Mouse (Mus musculus): ENCODE data around the gene Cabcoco1. TPM values are rescaled to one million over a fixed set of nuclear protein-coding genes. Genes with fewer than 3 reads are reported as not detected.

The Cabcoco1 gene
- polyA plus RNA-seq, 1 experiment from 2014 or later, result 0.79 TPM

GRCm38 (mm10) chr10:68495246-68495645 lies 46.5 kb downstream of the Cabcoco1 start:
- Histone ChIP-seq H3K9me3 (no peaks in the 10 kb centered on the region), H3K4me1 (no peaks in the 10 kb centered on the region), H3K9ac (no peak overlapping the region), H3K36me3 (replicated peaks) (no peaks in the 10 kb centered on the region), H3K4me3 (no peak overlapping the region), H3K27me3 (replicated peaks) (no peaks in the 10 kb centered on the region), H3K27ac (no peak overlapping the region), H3K4me2 (no peak overlapping the region)
- ATAC-seq (replicated peaks), result no peak
- WGBS, result 98% methylated on average over 2 of the region's 2 CpGs

DNA sequence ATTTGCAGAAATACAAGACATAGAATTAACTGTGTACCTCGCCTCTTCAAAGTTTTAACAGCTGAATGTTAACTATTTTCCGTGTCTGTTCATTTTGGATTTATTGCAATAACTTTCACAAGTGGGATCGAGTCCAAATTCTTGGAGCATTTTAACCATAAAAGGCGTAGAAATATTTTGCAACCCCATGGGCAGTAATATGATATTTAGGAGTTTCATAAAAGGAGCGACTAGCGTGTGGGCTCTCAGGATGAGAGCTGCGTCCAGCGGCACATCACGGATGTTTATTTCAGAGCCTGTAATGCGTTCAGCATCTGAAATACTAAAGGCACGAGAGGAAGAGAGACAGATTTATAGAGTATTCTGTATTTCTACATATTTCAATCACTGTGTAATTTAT lies 50.1 kb downstream of the Cabcoco1 start:
- ATAC-seq (replicated peaks), result no peak
- Histone ChIP-seq H3K27ac (no peak overlapping the region), H3K9me3 (no peaks in the 10 kb centered on the region), H3K36me3 (replicated peaks) (no peaks in the 10 kb centered on the region), H3K9ac (no peak overlapping the region), H3K4me1 (no peaks in the 10 kb centered on the region), H3K4me3 (no peak overlapping the region), H3K27me3 (replicated peaks) (no peaks in the 10 kb centered on the region), H3K4me2 (no peak overlapping the region)
- 86% methylated on average over 11 of the region's 11 CpGs for WGBS

- Histone ChIP-seq H3K4me3 (no peak overlapping the region), H3K4me2 (no peak overlapping the region), H3K9ac (no peak overlapping the region), H3K27ac (no peak overlapping the region), H3K27me3 (replicated peaks) (no peaks in the 10 kb centered on the region), H3K9me3 (no peaks in the 10 kb centered on the region), H3K4me1 (no peaks in the 10 kb centered on the region), H3K36me3 (replicated peaks) (no peaks in the 10 kb centered on the region)
- WGBS, result 69% methylated on average over 6 of the region's 6 CpGs
- ATAC-seq (replicated peaks), result no peak
Observed at GRCm38 (mm10) chr10:68490781-68491180, 50.9 kb downstream of the Cabcoco1 start.

DNA sequence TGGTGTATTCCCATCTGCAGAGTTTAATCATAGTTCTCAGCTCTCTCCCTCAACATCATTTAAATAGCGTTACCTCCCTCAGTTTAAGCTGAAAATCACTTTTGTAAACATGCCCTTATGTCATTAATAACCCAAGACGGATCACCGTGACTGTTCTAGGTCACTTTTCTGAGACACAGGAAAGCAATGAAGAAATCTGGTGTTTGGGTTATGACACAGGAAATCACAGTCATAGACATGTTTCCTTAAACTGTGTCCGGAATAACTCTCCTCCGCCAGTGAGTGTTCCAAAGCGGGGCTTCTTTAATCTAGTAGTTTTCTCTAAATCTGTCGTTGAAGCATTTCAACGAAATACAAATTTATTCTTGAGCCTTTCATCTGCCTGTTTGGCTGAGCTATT lies 68.9 kb downstream of the Cabcoco1 start:
- Histone ChIP-seq H3K4me1 (no peaks in the 10 kb centered on the region), H3K9me3 (no peaks in the 10 kb centered on the region), H3K4me2 (no peak overlapping the region), H3K4me3 (no peak overlapping the region), H3K36me3 (replicated peaks) (no peaks in the 10 kb centered on the region), H3K27ac (no peak overlapping the region), H3K27me3 (replicated peaks) (no peaks in the 10 kb centered on the region), H3K9ac (no peak overlapping the region)
- 87% methylated on average over 8 of the region's 8 CpGs for WGBS
- no peak for ATAC-seq (replicated peaks)

GRCm38 (mm10) chr10:68465737-68466327 lies 75.9 kb downstream of the Cabcoco1 start:
- Histone ChIP-seq H3K9ac (no peak overlapping the region), H3K27me3 (replicated peaks) (no peaks in the 10 kb centered on the region), H3K27ac (no peak overlapping the region), H3K36me3 (replicated peaks) (no peaks in the 10 kb centered on the region), H3K9me3 (no peaks in the 10 kb centered on the region), H3K4me2 (no peak overlapping the region), H3K4me3 (no peak overlapping the region), H3K4me1 (no peaks in the 10 kb centered on the region)
- no peak for ATAC-seq (replicated peaks)
- WGBS, result 85% methylated on average over 4 of the region's 4 CpGs

DNA sequence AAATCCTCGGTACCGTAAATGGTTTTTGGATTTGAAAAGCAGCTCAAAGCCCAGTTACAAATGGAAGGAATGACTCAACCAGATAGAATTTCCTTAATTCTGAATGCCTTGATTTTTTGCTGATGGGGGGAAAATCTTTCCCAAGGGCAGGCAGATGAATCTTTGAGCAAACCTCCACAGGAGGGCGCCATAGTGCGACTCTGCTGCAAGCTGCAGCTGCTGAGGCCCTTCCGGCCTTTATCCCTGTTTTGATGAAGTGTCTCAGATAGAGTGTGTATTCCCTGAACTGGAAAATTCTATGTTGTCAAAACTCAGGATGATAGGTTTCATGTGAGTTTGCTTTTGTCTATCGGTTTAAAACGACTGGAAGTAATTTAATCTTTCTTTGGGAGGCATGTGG lies 76.8 kb downstream of the Cabcoco1 start:
- Histone ChIP-seq H3K27me3 (replicated peaks) (no peaks in the 10 kb centered on the region), H3K4me1 (no peaks in the 10 kb centered on the region), H3K36me3 (replicated peaks) (no peaks in the 10 kb centered on the region), H3K4me3 (no peak overlapping the region), H3K9ac (no peak overlapping the region), H3K9me3 (no peaks in the 10 kb centered on the region), H3K4me2 (no peak overlapping the region), H3K27ac (no peak overlapping the region)
- WGBS, result 26% methylated on average over 7 of the region's 7 CpGs
- no peak for ATAC-seq (replicated peaks)

GRCm38 (mm10) chr10:68459784-68460183 lies 81.9 kb downstream of the Cabcoco1 start:
- H3K27ac ChIP-seq, result no peak overlapping the region
- H3K4me2 ChIP-seq, result no peak overlapping the region
- 78% methylated on average over 11 of the region's 11 CpGs for WGBS
- H3K9me3 ChIP-seq, result no peaks in the 10 kb centered on the region
- H3K4me3 ChIP-seq, result no peak overlapping the region
- no peaks in the 10 kb centered on the region for H3K36me3 ChIP-seq (replicated peaks)
- no peaks in the 10 kb centered on the region for H3K27me3 ChIP-seq (replicated peaks)
- H3K4me1 ChIP-seq, result no peaks in the 10 kb centered on the region
- no peak for ATAC-seq (replicated peaks)
- no peak overlapping the region for H3K9ac ChIP-seq

- no peak for ATAC-seq (replicated peaks)
- H3K27me3 ChIP-seq (replicated peaks), result no peaks in the 10 kb centered on the region
- H3K27ac ChIP-seq, result no peak overlapping the region
- no peaks in the 10 kb centered on the region for H3K4me1 ChIP-seq
- H3K4me3 ChIP-seq, result no peak overlapping the region
- no peak overlapping the region for H3K9ac ChIP-seq
- H3K36me3 ChIP-seq (replicated peaks), result no peaks in the 10 kb centered on the region
- 94% methylated on average over 7 of the region's 7 CpGs for WGBS
- no peak overlapping the region for H3K4me2 ChIP-seq
- H3K9me3 ChIP-seq, result no peaks in the 10 kb centered on the region
Observed at GRCm38 (mm10) chr10:68457019-68457418, 84.7 kb downstream of the Cabcoco1 start.

DNA sequence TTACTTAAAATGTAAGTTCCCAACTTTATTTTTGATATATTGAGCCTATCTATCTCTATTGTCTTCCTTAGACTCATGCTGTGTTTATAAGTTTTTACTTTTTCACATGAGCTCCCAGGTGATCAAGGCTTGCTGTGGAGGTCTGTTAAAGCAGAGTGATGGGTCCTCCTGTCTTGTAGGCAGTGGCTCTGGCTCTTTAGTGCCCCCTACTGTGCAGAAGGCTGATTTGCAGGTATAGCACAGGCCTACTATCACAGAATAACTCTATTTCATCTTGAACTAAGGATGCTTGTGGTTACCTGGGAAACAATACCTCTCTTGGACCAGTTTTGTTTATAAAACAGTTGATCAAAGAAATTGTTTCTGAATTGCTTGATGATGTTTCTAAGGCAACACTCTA lies 87.2 kb downstream of the Cabcoco1 start:
- H3K27me3 ChIP-seq (replicated peaks), result no peaks in the 10 kb centered on the region
- ATAC-seq (replicated peaks), result no peak
- no peak overlapping the region for H3K4me2 ChIP-seq
- no peak overlapping the region for H3K4me3 ChIP-seq
- H3K4me1 ChIP-seq, result no peaks in the 10 kb centered on the region
- H3K27ac ChIP-seq, result no peak overlapping the region
- no peaks in the 10 kb centered on the region for H3K9me3 ChIP-seq
- no peaks in the 10 kb centered on the region for H3K36me3 ChIP-seq (replicated peaks)
- no peak overlapping the region for H3K9ac ChIP-seq

DNA sequence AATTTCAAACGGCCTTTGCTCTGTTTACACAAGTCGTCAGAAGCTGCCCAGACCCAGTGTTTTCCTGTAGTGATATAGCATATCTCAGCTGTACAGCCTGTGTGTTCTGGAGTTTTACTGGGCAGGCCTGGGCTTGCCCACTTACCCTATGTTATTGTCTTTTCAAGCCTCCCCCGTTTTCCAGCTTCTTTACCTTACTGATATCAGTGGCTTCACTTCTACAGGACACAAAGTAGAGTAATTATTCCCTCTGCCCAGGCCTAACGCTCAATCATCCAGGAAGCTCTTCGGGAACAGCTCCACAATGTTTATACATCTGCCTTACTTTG lies 94.9 kb downstream of the Cabcoco1 start:
- Histone ChIP-seq H3K27me3 (replicated peaks) (no peaks in the 10 kb centered on the region), H3K9ac (no peak overlapping the region), H3K4me1 (peaks cover 2% of the 10 kb centered on the region; the same call in 1 of the 2 replicates), H3K27ac (no peak overlapping the region), H3K9me3 (no peaks in the 10 kb centered on the region), H3K4me3 (no peak overlapping the region), H3K4me2 (no peak overlapping the region), H3K36me3 (replicated peaks) (no peaks in the 10 kb centered on the region)
- WGBS, result 70% methylated on average over 5 of the region's 5 CpGs
- ATAC-seq (replicated peaks), result no peak

DNA sequence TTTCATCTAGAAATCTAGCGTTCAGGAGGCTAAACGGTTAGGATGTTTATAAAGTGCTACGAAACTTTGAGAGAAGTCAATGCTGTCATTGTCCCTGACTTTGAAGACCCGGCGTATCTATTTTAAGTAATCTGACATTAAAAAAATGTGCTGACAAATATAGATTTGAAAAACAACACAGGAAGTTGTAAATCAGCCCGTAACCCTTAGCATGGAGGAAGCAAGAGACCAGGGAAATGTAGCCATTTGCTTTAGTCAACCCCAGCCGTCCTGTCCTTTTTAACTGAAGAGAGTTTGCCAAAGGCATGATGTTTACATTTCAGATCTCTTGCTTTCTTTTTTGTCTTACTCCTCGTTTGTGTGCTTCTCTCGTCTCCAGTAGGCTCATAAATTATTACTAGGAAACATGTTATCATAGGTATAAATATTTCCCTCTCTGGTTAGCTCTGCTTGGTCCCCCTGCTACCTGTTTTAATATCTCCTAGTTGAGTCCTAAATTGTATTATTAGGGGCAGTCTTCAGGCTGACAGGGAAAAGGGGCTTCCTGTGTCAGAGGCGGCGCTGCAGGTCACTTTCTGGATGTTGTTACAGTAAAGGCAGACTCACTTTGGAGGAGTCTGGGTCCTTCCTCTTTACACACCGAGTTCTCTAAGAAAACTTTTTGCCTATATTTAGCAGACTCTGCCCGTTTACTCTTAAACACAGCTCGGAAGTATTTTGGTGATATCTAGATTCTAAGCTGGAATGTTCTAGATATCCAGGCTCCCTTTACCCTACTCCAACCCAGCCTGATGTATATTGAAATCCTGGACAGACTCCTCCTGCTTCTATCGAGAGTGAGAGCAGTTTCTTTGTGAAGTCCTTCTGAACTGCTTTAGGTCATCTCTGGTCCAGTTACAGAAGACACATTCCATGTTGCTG lies 95.6 kb downstream of the Cabcoco1 start:
- Histone ChIP-seq H3K4me3 (no peak overlapping the region), H3K9ac (no peak overlapping the region), H3K27me3 (replicated peaks) (no peaks in the 10 kb centered on the region), H3K9me3 (no peaks in the 10 kb centered on the region), H3K36me3 (replicated peaks) (no peaks in the 10 kb centered on the region), H3K4me2 (no peak overlapping the region), H3K27ac (no peak overlapping the region), H3K4me1 (peaks cover 2% of the 10 kb centered on the region; the same call in 1 of the 2 replicates)
- WGBS, result 69% methylated on average over 15 of the region's 15 CpGs
- no peak for ATAC-seq (replicated peaks)

DNA sequence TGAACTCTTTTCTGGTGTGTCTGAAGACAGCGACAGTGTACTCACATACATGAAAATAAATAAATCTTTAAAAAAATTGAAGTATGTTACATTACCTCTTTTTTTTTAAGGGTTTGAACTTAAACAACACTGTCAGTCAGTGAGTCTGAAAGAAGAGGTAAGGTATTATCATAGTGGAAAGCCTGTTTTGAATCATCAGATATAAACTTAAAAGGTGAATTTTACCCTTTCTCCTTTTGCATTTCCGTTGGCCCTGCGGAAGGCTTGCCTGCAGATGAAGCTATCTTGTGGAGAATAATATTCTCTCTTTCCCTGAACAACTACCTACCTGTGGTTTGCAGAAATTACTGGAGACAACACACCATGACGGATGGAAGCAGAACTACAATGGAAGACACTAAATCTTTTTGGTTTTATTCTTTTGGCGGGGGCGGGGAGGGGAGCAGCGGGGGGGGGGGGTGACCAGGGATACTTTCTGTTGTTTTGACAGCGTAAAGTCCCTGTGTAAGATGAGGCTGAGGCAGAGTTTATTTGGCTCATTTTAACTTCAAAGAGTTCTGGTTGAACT lies 96.4 kb downstream of the Cabcoco1 start:
- Histone ChIP-seq H3K9ac (no peak overlapping the region), H3K4me2 (no peak overlapping the region), H3K4me1 (peaks cover 2% of the 10 kb centered on the region; the same call in 1 of the 2 replicates), H3K36me3 (replicated peaks) (no peaks in the 10 kb centered on the region), H3K4me3 (no peak overlapping the region), H3K27me3 (replicated peaks) (no peaks in the 10 kb centered on the region), H3K9me3 (no peaks in the 10 kb centered on the region), H3K27ac (no peak overlapping the region)
- no peak for ATAC-seq (replicated peaks)
- 50% methylated on average over 8 of the region's 8 CpGs for WGBS

Data from midbrain, embryonic 15.5 days (tissue).